Mouse (Mus musculus) brain, embryonic 14.5 days (tissue): ENCODE results near the gene Oprl1. TPM values are rescaled to one million over a fixed set of nuclear protein-coding genes. Genes with fewer than 3 reads are reported as not detected.
A peak's percentile ranks its signal among the peaks of the same experiment; 100 is the strongest.

ENCODE experiments used
- DNase-seq: peaks from one replicate; pipeline ENCODE4 v3.0.0-alpha.2; 2011; ENCODE audit warnings: low read depth
- CTCF ChIP-seq: fragments of 200-500 bp; IDR thresholded peaks from 2 replicates; pipeline ENCODE4 v1.5.1; 2012; ENCODE audit warnings: inconsistent platforms, mild to moderate bottlenecking, moderate library complexity, borderline replicate concordance; ENCODE audit not compliant: insufficient read depth, insufficient read length; ENCODE audit errors: extremely low read depth
- POLR2A ChIP-seq: fragments of 200-500 bp; IDR thresholded peaks from 2 replicates; pipeline ENCODE4 v1.6.1; 2012; ENCODE audit warnings: mild to moderate bottlenecking, inconsistent platforms, borderline replicate concordance; ENCODE audit not compliant: poor library complexity, insufficient read depth, insufficient read length, severe bottlenecking; ENCODE audit errors: extremely low read depth
- polyA plus RNA-seq: library from polyadenylated mRNA; depleted of rRNA; stranded (reverse); fragments of >200 nt; gene quantifications from 2 replicates; pipeline ENCODE4 v1.2.3, GENCODE M21; 2012; rRNA removed

The Oprl1 gene
- 91.7 and 102 TPM in 2 replicates for polyA plus RNA-seq

DNA sequence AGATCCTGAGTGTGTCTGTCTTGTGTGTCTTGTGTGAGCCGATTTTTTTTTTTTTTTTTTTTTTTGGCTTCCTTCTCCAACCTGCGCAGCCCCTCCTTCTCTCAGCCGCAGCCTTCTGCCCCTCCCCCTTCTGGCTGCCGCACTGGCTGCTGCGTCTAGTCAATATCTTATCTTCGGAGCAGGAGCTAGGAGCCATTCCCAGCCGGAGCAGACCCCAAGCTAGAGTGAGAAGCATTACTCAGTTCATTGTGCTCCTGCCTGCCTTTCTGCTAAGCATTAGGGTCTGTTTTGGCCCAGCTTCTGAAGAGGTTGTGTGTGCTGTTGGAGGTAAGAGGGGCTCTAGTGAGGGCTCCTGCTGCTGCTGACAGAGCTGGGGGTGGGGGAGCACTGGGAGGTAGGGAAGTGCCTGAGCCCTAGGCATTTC lies at the start of gene Oprl1:
TSS of gene Oprl1 (plus strand) at position 114 of the 424 bp plus-strand sequence.
- peak; percentile 92 for DNase-seq
- TF ChIP-seq POLR2A, result 0 out of 2 replicates have a peak, but pooled peaks have one; percentile 17
- no peak for TF ChIP-seq CTCF

DNA sequence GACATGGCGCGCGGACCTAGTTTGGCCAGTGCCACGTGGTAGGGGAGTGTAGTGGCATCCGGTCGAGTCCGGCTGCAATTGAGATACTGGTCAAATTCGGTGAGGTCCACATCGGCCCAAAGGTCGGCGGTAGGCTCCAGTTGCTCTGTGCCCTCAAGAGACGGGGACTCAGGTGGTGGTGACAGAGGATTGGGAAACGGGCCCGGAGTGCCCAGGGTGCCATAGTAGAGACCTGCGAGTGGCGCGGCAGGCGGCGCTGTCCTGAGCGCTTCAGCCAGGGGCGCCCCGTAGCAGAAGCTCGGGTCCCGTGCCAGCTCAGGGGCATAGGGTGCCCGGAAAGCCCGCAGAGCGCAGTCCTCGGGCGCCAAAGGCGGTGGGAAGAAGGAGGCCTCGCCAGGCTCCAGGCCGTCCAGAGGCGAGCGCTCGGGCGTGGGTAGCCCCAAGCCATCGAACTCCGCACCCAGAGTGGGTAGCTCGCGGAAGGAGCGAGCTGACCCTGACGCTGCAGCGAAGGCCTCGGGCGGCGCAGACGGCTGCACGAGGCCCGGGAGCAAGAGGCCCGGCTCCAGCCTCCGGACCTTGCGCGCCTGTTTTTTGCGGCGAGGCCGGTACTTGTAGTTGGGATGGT lies 44.4 kb upstream of the Oprl1 start:
- no peak for TF ChIP-seq CTCF
- no peak for TF ChIP-seq POLR2A
- DNase-seq, result no peak

DNA sequence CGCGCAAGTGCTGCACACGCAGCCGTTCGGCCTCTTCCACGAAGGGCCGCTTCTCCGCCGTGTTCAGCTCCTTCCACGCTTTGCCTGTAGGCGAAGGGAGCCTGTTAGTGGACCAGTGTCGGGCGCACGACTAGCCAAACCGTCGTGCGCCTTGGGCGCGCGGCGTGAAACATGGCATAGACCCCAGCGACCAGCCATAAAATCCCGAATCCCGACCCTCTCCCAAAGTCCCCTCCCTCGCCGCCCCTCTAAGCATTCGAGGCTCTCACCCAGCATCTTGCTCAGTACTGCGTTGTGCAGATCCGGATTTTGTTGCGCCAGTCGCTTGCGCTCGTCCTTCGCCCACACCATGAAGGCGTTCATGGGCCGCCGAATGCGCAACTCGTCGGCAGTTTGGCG lies 43.9 kb upstream of the Oprl1 start:
- peak; percentile 27 for DNase-seq

DNA sequence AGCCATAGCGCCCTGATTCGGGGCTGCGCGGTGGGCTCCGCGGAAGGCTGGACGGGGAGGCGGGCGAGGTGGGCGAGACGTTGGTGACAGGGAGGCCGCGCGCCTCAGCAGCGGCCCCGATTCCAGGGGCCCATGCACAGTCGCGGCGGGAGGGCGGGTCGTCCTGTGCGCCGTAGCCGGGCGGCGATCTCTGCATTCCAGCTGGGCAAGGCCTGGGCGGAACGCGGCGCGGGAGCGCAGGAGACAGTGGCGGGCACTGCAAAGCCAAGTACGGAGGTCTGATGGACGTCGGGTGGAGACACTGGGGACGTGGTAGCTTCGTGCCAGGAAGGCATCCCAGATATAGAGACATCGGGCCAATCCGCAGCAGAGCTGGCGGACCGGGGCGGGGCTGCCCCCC lies 43.5 kb upstream of the Oprl1 start, which contains the start of gene Sox18:
TSS of gene Sox18 (minus strand) at position 315 of the 400 bp plus-strand sequence.
- TF ChIP-seq CTCF (no peak), POLR2A (no peak)
- DNase-seq, result peak; percentile 20

More for the DNA sequence above, 43.9 kb upstream of the Oprl1 start:
- TF ChIP-seq POLR2A (no peak), CTCF (no peak)

DNA sequence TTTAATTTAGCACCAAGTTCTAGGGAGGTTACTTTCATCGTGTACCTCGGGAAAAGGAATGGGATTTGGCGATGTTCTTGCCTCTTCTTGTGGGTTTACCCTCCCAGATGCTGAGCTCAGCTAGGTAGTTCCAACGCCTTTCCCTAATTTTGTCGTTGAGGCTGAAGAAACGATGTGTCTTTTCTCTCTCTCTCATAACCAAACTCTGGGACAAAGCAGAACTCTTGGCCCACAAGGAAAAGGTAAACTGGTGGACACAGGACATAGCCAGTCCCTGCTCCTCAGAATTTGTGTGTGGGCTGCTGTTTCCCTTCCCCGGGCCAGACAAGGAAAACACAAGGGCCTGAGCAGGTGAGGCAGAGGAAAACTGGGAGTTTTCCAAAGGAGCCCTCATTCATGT lies 42.8 kb upstream of the Oprl1 start:
- no peak for TF ChIP-seq CTCF
- no peak for TF ChIP-seq POLR2A

DNA sequence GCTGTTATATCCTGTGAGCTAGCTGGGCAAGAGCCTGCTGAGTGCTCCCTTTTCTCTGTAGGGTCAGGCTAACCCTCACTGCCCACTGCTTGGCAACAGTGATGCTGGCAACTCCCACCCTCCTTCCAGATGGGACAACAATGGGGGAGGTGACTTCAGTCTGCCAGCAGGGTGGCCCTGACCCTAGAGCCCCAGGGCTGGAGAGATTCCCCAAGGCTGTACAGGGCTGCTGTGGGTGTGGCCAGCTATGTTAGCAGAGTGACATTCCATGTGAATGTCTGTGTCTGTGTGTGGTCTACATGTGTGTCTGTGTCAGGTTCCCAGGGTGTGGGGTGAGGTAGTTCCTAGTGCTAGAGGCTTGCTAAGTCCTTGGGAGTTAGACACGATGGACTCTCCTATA lies 41.3 kb upstream of the Oprl1 start:
- no peak for DNase-seq
- TF ChIP-seq POLR2A (no peak), CTCF (no peak)

More for the DNA sequence above, 42.8 kb upstream of the Oprl1 start:
- DNase-seq, result no peak

DNA sequence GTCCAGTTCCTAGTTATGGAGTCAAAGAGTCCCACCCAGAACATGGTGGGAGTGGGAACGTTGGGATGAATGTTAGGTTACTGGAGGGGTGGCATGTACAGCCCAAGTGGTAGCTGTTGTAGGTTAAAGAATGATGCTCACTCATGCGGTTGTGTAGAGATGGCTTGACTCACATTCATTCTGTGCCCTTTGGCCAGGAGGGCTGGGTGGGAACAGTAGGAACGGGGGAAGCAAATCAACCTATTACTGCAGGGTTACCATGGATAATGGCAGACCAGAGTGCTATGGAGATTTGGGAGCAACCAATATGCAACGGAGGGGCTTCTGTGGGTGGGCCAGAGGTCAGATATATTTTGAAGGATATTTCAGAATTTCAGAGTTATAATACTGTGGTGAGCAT lies 39.9 kb upstream of the Oprl1 start:
- TF ChIP-seq CTCF (no peak), POLR2A (no peak)
- DNase-seq, result no peak

DNA sequence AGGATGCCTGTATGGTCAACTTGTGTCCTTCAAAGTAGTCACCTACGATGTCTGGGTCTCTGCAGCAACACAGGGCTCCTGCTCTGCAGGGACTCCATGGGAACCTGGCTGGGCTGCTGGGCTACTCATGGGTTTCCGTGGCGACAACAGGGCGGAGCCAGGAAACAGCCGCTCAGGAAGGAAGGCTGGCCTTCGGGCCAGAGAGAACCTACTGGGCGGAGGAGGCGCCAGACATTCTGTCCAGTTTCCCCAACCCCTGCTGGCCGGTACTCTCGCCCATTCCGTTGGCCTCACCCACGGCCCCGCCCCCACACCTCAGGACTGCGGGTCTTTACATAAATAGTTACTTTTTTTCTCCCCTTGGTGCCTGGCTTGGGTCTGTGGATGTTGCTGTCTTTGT lies 39.4 kb upstream of the Oprl1 start:
- no peak for TF ChIP-seq CTCF
- TF ChIP-seq POLR2A, result no peak
- peak; percentile 66 for DNase-seq

DNA sequence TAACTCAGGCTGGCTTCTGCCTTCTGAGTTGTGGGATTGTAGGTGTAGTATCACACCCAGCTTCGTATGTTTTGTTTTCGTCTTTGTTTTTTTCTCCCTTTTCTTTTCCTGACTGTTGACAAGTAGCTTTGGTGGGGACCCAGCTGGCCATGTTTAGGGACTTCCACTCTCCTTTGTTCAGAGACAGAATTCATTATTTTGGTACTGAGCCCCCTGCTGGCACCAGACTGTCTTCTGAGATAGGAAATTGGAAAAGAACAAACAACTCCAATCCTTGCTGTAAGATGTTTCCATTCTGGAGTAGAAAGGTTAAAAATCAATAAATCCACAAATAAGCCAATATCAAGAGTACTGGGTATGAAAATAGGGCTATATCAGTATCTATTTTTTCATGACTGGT lies 38.4 kb upstream of the Oprl1 start:
- no peak for TF ChIP-seq CTCF
- DNase-seq, result peak; percentile 74

DNA sequence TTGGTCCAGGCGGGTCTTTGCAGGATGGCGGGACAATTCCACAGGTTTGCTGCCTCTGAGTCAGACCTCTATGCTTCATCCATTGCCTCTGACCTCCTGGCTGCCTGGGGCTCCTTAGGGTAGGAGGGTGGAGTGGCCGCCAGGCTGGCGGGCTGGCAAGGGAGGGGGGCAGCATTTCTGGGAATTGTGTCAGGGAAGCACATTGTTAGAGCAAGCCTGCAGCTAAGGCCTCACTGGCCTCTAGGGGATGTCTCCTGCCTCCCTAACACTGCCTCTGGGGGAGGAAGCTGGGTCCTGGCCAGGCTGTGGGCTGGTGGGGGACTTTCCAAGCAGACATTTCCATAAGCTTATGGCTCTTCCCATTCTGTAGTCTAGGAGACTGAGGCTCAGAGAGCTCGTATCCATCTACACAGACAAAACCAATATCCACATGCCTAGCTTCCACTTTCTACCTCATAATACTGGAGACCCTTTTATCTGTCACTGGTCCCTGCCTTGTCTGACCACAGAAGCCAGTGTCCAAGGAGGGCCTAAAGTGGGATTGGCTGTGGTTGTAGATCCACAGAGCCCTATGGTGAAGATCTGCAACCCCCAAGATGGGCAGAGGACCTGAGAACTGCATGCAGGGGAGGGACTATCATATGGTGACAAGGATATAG lies 37.6 kb upstream of the Oprl1 start:
- TF ChIP-seq POLR2A (no peak), CTCF (no peak)
- peak; percentile 8 for DNase-seq

DNA sequence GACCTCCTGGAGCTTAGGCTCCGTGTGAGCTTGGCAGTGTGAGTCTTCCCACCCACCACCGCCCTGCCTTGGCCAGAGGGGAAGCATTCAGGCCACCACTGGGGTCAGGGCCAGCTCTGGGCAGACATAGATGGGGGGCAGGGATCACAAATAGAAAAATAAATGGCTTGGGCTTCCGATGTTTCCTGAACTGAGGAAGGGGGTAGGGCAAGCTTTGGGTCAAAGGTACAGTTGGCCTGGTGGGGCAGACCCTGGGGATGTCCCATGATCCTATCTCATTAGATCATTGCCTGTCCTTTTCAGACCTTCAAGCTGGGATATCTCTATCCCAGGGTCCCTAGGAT lies 37.1 kb upstream of the Oprl1 start:
- DNase-seq, result no peak
- TF ChIP-seq POLR2A (no peak), CTCF (no peak)

DNA sequence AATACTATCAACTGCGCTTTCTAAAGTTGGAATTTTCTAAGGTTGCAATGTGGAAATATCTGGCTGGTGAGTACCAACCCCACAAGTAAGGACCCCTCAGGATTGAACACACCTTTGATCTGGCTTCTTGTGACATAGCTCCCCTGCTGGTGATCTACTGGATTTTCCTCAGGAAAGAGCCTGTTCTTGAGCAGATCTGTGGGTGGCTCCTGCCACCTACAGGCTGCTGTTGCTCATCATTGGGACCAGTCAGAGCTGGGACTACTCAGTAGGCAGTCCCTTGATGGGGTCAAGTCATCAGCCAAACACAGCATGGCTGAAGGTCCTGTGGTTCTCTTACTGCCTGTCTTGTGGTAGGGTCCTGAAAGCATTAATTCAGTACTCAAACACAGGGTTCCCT lies 36.0 kb upstream of the Oprl1 start:
- DNase-seq, result peak; percentile 91
- TF ChIP-seq POLR2A (no peak), CTCF (peak; percentile 94)

DNA sequence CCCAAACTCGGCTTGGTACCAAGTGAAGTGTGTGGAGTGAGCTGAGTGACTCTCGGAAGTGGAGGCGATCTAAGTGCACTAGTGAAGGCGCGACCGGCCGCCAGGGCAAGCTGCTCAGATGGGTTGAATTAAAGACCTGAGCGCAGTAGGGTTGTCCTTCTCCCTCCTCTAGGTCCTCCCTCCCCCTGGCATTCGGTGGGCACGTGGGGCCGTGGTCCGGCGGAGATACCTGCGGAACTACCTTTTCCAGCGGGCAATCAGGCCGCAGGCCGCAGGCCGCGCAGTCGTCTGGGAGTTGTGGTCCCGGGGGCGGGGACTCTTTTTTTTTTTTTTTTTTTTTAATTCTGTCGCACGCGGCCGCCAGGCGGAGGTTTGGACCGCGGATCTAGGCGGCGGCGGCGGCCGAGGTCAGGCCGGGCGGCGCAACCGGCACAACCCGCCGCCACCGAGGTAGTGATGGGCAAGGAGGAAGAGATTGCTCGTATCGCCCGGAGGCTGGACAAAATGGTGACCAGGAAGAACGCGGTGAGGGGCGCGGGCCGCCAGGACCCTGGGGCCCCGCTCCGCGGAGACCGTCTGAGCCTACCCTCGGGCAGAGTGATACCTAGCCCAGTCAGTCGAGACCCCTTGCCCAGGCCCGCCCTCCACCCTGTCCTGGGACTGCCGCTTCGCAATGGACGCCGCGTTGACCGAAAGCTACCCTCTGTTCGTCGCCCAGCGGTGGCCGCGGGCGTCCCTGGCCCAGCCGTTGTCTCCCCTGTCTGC lies 34.7 kb upstream of the Oprl1 start, which contains the start of gene Tcea2:
TSS of gene Tcea2 (plus strand) at position 360 of the 765 bp plus-strand sequence.
- peak; percentile 86 for DNase-seq
- no peak for TF ChIP-seq POLR2A
- 0 out of 2 replicates have a peak, but pooled peaks have one; percentile 28 for TF ChIP-seq CTCF
